Mouse (Mus musculus) urinary bladder, postnatal 4 days (tissue): ENCODE results near the gene Slc17a7.
A peak's percentile ranks its signal among the peaks of the same experiment; 100 is the strongest.

Experiments
- DNase-seq, 2 experiments: peaks; one replicate each; pipeline ENCODE4 v3.0.0; 2021 to 2022; ENCODE audit warnings: low spot score in 2 of 2

The Slc17a7 gene

DNA sequence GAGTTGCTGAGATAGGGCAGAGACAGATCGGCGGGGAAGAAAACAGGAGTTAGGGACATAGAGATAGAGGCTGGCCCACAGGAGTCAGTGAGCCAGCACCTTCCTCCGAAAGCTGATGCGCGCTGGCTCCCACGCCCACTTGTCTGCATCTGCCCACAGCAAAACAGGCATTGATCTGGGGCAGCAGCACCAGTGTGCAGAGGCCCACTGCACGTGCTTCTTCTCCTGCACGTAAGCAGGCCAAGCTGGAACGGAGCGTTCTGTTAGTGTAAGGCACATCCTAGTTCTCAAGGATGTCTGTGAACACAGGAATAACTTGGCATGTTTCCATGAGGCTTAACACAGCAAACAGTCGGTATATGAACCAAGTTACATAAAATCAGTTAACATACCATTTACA, 35.2 kb downstream of the Slc17a7 start:
- DNase-seq: no peak

DNA sequence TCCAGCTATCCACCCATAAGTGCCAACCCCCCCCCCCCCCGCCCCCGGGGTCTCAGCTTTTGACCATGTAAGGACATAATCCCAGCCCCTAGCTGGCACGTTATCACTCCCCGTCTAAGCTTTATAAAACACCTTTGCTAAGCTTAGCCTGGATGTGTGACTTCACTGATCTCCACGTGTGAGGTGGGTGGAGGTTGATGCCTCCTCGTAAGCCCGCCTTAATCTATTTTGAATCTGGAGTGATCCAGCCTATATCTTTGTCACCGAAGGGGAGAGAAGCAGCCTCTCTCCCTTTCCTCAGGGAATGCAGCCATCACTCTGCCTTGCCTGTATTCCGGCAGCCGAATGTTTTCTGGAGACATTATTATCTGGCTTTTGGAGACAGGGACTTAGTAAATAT, 38.9 kb downstream of the Slc17a7 start:
- no peak for DNase-seq

DNA sequence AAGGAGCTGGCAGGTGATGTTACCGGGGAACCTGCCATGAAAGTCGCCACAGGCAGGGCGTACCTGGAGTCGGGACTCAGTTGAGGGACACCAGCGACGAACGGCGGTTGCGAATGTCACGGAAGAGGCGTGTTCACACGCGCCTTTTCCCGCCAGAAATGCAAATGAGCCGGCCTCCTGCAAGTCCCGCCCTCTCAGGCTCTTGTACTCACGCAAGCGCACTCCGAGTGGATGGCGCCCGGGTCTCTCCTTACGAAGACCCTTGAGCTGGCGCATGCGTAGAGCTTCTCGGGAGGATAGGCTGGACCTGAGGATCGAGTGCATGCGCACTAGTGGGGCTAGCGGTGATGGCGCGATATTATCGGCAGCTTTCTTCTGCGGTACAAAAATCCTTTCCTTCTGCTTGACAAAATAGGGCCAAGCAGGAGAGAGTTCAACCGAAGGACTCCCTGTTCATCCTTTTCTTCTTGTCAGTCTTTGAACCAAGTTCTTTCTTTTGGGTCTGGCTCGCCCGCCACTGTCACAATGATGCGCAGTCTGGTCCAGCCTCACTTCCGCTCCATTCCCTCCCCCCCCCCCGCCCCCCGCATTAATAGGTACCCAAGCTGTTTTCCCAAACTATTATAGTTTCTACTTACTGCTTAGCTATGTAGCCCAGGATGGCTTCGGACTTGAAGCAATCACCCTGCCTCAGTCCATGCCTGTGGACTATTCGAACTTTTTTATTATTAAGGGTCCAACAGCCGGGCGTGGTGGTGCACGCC, 40.8 kb downstream of the Slc17a7 start, which contains the start of gene Ccdc155:
Ccdc155 (minus strand) TSS at position 513 of the 764 bp plus-strand sequence.
- DNase-seq: peak; percentile 85 to 91

DNA sequence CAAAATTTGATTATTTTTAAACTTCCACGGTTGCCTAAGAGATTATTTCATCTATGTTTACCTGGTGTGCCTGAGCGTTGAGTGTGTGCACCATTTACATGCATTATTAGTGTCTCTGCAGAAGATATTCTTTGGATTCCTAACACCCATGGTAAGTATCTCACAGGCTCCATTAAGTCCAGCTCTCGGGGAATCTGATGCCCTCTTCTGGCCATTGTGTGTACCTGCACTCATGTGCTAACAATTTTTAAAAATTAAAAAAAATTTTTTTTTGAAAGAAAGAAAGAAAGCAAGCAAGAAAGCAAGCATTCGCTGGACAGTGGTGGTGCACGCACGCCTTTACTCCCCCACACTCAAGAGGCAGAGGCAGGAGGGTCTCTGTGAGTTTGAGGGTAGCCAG, 44.5 kb downstream of the Slc17a7 start:
- no peak for DNase-seq

DNA sequence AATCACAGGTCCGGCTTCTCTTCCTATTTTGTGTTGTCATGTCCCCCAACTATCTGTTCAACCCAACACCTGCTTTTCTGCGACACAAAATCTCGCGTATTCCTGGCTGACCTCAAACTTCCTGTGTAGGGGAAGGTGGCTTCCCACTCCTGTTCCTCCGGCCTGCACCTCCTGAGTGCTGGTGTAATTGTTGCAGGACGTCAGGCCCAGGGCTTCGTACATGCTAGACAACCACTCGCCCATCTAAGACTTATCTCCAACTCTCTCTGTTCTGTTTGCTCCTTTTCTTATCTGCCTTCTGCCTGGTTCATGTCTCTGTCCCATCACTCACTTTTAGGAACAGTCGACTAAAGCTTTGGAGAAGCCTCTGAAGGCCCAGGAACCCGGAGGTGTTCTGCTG, 47.3 kb downstream of the Slc17a7 start:
- no peak for DNase-seq

DNA sequence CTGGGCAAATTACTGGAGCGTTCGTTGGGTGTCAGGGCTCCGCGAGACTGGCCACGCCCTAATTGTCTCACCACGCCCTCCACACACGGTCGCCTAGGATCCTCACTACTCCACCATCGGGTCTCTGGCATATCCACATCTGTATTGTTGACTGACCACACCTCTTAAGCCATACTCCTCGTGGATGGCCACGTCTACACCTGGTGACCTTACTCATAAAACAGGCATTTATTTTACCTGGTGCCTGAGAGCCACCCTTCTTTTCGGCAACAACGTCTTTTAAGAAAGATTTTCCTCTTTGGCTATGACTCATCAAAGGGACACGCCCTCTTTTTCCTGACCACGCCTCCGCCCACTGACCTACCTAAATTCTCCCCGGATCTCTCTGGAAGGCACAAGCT, 48.1 kb downstream of the Slc17a7 start, which contains the start of gene Dkkl1:
Dkkl1 (minus strand) TSS at position 297 of the 401 bp plus-strand sequence.
- DNase-seq: no peak

DNA sequence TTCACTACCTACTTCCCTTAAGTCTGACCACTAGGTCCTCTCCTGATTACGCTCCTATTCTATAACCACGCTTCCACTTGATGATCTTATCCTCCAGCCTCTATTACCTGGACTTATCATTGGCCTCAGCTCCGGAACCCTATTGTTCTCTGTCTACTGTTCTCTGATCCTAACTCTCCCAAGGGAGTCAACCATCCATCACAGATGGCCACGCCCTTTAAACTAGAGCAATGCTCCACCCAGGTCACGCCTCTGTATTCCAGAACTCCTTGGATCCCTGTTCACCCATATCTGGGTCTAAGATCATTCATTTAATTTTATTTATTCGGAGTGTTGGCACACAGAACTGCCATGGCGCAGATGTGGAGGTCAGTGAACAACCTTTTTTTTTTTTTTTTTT, 48.6 kb downstream of the Slc17a7 start:
- no peak for DNase-seq

DNA sequence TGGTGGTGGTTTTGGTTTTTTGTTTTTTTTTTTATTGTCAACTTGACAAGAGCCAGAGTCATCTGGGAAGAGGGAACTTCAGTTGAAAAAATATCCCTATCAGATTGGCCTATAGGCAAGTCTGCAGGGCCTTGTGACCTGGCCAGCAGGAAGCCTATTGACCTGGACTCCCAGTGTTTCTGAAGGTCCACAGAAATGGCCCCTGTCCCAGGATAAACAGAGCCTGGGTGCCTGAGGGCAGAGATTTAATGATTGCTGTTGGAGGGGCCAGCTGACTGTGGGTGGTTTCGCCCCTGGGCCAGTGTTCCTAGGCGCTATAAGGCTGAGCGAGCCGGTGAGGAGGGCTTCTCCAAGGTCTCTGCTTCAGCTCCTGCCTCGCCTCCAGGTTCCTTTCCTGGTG, 50.0 kb downstream of the Slc17a7 start:
- no peak for DNase-seq

DNA sequence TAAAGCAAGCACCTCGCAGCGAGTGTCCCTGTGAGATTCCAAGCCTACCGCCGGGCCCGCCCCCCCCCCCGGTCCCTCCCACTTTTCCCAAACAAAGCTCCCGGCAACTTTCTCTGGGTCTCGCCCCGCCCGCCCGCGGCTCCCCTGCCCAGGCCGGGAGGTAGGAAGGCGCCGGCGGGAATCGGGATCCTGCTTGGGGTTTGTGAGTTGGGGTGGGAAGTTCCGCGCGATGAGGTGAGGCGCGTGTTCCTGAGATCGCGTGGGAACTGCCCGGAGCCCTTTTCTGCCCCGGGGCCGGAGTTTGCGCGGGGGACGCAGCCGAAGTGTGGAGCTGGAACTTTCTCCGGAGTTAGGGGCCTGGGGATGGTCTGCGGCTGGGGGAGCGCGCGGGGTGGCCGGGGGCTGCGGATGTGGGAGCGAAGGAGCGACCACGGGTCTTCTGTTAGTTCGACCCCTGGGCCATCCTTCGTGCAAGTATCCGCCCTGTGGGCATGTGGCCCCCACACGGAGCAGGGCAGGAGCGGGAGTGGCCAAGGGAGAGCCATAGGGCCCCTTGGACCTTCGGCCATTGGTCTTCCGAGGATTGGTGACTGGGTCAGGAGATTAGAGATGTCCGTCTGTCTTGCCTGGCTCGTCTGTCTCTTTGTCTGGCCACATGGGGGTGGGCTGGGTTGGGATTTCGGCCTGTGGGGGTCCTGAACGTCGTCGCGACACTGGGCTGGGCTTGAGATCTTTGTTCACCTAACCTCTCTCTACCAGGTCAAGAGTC, 52.1 kb downstream of the Slc17a7 start, which contains the start of gene Tead2:
Tead2 (plus strand) TSS at position 81 of the 769 bp plus-strand sequence.
- DNase-seq: peak in 1 of 2 experiments; percentile 74

DNA sequence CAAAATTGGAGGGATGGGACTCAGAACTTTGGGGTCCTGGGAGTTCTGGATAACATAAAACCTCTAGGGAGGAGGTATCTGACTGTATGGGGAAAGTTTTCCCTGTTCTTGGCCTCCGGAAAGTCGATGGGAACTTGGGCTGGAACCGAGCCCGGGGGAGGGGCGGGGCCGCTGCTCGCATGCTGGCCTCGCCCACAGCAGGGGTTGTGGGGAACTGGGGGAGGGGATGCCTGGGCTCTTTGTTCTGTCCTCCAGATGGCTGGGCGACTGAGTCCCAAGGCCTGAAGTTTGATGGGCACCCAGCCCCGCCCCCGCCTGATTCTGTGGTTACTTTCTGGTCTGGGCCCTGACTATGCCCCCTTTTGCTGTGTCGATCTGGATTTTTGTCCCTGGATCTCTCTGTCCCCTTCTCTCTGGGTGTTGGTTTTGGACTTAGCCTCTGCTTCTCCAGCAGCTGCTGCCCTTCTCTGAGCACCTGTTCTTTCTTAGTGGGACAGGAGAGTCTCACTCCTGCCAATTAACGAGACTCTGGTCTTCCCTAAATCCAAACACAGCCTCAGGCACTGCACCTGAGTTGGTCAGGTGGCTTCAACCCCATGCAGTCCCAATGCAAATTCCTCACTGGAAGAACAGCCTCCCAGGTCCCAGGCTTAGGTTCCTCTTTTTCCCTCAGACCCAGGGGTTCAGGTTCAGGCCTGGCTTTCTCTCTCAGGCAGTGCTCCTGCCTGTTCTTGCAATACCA, 52.9 kb downstream of the Slc17a7 start:
- peak; percentile 77 to 84 for DNase-seq

DNA sequence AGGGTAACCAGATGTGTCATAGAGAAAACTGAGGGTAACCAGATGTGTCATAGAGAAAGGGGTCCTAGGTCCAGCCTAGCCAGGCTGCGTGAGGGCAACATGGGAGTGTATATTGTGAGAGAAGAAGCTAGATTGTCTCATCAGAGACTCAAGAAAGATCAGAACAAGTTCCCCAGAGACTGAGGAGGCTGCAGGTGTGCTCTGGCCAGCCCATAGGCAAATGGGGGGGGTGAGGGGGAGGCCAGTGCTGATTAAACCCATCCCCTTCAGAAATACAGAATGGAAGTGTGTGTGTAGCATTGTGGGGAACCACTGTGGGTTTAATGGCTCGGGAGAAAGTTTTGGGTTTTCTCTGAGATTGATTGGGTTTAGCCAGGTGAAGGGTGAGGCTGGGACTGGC, 57.9 kb downstream of the Slc17a7 start:
- no peak for DNase-seq

DNA sequence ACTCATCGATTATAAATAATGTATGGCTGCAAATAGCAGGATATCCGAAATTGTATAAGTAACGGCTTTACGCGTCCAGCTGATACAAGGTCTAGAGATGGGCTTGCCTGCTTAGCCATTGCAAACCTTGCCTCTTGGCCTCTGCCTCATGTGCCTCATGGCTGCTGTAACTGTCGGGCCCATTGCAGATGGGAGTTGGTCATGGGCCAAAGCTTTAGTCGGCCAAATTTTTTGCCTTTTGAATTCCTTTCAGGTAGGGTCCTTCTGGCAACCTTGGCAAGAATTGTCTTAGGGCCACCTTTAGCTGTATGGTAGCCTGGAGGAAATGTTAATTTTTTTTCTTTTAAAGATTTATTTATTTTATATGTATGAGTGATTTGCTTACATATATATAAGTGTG, 61.1 kb downstream of the Slc17a7 start:
- DNase-seq: no peak
